Mouse (Mus musculus): ENCODE results near the gene Stac. TPM values are rescaled to one million over a fixed set of nuclear protein-coding genes. Genes with fewer than 3 reads are reported as not detected.

The Stac gene
- polyA plus RNA-seq, 2 experiments from 2014 or later: not detected

- no peak for ATAC-seq
Measured at GRCm38 (mm10) chr9:111587527-111587926, 102.6 kb downstream of the Stac start.

DNA sequence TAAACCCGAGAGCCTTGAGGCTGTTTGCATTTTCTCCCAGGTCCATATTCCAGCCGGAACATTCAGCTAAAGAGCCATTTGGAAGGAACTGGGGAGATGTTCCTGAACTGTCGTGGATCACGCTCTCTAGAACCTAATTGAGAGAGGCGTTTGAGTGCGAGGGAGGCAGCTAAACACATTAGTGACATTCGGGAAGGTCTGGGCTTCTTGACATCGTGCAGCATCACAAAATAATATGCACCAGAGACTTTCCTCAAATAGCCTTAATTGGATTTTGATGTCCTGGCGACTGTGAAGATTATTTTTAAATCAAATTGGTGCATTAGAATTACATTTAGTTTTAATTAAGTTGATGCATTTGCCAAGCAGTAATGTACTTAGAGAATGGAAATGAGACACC is 111.4 kb downstream of the Stac start:
- no peak for ATAC-seq

DNA sequence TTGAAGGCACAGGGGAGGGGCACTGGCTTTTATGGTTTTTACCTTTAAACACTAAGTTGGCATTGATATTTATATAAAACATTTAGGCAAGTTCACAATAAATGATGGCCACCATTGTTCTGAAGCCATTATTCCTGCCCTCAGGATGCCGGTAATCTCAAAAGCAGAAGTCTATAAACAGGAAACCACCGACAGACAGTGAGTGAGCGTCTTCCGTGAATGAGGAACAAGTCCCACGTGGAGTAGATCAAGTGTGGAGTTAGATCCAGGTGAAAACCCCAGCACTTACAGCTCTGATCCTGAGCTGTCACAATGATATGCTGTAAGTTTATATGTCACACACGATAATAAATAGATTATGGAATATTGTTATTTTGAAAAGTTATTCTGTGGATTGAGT is 112.7 kb downstream of the Stac start:
- no peak for ATAC-seq

DNA sequence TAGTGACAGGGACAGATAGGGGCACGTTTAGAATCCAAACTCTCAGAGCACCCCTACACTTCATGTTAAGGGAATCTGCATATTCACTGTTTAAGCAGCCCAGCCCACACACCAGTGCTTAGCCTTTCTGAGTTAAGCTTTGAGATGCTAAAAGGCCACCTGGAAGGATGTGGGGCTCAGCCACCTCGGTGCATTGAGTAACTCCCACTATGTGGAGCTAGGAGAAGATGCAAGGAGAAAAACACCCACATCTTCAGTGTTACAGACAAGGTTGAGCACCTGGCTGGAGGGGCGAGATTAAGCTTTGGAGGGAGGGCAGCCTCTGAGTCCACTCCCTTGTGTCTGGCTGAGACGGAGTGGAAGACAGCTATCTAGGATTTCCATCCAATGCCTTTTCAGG is 114.3 kb downstream of the Stac start:
- no peak for ATAC-seq

DNA sequence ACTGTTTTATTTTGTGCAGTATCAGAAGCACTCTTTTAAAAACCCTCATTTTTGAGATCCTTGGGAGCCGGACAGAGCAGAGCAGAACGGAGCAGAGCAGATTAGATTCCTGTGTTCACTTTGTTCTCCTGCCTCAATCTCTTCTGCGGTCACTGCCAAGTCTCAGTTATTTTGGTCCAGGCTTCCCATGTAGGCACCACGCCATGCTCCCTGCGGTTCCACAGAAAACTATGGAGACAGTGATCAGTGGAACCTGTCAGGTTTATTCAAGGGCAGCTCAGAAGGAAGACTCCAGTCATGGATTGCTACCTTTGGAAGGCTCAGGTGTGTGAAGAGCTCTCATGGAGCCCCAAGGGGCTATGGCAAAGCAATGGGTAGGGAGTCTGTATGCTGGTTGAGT is 116.3 kb downstream of the Stac start:
- no peak for ATAC-seq

GRCm38 (mm10) chr9:111571619-111572018 is 118.5 kb downstream of the Stac start:
- ATAC-seq: no peak

GRCm38 (mm10) chr9:111564176-111564575 is 126.0 kb downstream of the Stac start:
- no peak for ATAC-seq

GRCm38 (mm10) chr9:111563226-111563625 is 126.9 kb downstream of the Stac start:
- ATAC-seq: no peak

- no peak for ATAC-seq
Measured at GRCm38 (mm10) chr9:111562217-111562988, 127.7 kb downstream of the Stac start.

DNA sequence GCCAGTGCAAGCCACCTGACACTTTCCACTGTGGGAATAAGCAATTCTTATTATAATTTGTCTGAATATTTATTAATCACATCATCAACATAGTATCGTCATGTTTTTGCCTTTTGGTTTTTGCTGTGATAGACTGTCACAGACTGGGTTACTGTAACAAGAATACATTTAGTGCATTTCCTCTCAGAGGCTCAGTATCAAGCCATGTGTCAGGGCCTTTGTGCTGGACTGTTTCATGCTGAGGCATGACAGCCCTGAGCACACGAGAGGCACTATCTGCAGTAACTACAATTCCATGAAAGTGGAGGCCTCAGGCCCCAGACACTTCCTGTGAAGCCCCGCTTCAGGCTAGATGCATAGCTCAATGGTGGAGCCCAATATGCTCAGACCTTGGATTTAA is 133.4 kb downstream of the Stac start:
- ATAC-seq: no peak

DNA sequence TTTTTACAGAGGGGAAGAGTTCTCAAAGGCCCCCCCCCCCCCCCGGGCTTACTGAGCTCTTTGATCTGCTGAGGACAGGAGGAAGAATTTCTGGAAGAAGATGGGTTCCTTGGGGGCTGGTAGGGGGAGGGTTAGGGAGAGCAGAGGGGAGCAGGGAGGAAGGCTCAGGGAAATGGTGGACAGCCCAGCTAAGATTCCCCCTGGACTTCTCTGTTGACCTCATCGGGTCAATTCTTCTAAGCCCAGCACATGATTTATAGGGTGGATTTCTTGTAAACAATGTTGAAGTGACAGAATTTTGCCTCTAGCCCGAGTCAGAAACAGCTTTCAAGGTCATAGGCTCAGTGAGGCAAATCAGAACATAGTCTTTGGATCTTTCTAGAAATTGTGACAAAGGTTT is 137.3 kb downstream of the Stac start:
- ATAC-seq: no peak

DNA sequence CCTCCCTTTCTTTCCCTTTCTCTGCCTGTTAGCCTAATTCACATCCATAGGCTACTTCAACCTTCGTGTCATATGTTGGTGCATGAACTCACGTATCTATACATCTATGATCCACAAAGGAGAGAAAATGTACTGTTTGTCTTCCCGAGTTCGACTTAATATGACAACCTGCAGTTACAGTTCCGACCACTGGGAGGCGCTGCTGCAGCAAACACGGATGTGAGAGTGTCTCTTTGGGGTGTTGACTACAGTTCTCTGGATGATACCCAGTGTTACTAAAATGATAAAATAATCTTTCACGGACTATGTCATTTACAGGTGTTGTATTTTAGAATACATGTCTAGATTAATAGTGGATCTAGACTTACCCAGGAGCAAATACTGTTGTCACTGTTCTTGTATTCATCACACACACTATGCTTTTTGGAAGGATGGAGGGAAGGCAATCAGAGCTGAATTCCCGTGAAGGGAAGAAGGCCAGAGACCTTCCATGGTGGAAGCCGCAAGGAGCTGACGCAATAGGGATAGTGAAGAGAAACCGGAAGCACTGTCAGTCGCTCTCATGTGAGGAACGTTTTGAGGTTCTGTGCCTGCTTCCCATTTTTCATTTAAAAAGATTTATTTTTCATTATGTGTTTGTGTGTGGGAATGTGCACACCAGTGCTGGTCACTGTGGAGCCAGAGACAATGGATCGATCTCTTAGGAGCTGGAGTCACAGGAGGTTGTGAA is 138.5 kb downstream of the Stac start:
- ATAC-seq: no peak

DNA sequence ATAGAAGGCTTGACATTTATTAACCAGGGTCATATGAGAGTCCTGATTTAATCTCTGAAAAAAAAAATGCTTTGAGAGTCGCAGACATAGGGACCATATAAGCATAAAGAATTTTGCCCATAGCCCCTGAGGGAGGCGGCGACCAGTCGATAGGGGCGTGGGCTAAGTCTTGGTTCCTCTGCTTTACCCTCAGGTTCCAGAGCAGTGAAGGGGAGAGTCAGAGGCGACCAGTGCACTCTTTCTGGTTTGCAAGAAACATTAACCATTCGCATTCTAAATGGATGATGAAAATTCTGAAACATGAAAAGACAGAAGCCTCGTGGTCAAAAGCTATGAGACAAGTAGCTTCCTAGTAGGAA is 139.2 kb downstream of the Stac start:
- ATAC-seq: no peak

DNA sequence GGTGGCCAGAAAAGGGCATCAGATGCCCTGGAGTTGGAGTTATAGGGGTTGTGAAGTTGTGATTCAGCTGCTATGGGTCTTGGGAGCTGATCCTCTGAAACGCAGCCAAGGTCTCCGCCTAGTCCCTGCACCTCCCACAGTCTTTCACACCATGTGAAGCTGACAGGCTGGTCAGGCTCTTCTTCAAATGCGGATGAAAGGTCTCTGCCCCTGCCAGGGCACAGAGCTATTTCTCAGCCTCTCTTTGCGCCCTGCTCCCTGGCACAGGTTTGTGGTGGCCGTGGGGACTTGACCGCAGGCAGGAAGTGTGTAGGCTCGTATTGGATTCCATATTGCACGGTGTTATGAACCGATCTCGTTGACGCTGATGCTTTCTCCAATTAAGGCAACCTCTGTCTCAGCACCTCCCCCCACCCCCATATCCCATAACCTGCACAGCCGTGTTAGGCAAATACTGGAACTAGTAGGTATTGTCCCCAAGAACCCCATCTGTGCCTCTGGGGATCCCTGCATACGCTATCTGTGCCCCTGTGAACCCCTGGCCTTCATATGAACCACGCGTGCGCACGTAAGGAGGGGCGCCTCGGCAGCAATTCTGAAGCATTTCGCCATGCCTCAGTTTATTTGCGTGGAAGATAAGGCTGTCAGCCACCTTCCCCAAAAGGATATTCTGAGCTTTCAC is 139.7 kb downstream of the Stac start:
- no peak for ATAC-seq

DNA sequence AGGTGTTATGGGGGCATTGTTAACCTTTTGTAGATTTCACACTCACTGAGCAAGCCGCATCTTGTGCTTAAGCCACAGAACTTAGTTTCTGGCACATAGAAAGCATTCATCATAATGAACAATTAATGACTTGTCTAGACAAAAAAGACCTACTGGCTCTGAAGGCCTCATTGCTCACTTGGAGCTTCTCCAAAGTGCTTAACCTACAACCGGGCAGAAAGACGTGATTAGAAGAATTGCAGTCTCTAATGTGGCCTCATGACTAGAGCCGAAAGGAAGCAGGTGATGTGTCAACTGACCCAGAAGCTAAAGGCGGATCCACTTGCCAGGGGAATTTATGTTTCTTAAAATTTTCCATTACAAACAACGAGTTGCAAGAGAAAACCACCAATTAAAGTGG is 147.5 kb downstream of the Stac start:
- no peak for ATAC-seq

- no peak for ATAC-seq
Measured at GRCm38 (mm10) chr9:111535445-111536064, 154.6 kb downstream of the Stac start.

GRCm38 (mm10) chr9:111534744-111535423 is 155.3 kb downstream of the Stac start:
- no peak for ATAC-seq

DNA sequence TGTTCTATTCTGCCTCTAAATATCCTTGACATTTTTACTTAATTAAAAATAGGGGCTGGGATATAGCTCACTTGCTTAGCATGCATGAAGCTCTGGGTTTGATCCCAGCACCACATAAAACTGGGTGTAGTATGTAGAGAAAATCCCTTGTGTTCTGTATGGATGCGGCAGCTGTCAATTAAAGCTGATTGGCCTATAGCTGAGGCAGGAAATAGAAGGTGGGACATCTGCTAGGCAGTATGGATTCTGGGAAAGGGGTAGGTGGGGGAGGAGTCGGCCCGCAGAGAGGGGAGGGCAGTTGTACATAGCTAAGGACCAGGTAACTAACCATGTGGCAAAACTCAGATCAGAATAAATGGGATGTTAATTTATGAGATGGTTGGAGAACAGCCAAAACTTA is 166.3 kb downstream of the Stac start:
- ATAC-seq: no peak

DNA sequence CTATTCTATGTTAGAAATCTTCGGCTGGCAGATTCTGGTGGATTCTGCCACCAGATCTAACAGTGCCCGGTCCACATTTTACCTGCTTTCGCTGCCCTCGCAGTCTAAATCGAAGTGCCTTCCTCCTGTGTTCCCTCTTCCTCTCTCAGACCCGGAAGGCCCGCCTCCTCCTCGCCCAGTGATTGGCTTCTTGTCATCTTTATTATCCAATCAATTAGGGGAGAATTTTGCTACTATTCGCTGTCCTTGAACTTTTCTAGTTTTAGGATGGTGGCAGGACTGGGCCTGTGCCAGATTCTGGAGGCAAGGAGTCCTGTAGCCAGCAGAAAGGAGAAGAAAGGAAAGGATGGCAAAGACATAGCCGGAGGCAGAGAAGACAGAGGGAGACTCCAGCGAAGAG is 167.0 kb downstream of the Stac start:
- ATAC-seq: no peak

DNA sequence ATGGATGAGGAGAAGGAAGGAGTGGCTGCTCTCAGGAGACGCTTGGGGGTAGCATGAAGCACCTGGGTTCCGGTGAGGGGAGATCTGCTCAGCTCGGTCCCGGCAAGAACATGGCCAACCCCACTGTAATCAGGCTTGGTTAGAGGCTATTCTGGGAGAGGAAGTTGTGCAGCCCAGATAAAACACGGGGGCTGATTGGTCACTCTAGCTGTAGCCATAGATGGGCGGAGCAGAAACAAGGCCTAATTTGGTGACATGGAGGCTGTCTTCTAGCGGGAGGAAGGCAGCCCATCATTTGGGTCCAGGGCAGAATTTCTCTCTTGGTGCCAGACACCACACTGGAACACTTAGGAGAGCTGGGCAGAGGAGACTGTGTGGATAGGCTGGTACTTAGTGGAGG is 167.9 kb downstream of the Stac start:
- ATAC-seq: no peak

- no peak for ATAC-seq
Measured at GRCm38 (mm10) chr9:111515536-111515935, 174.6 kb downstream of the Stac start.

DNA sequence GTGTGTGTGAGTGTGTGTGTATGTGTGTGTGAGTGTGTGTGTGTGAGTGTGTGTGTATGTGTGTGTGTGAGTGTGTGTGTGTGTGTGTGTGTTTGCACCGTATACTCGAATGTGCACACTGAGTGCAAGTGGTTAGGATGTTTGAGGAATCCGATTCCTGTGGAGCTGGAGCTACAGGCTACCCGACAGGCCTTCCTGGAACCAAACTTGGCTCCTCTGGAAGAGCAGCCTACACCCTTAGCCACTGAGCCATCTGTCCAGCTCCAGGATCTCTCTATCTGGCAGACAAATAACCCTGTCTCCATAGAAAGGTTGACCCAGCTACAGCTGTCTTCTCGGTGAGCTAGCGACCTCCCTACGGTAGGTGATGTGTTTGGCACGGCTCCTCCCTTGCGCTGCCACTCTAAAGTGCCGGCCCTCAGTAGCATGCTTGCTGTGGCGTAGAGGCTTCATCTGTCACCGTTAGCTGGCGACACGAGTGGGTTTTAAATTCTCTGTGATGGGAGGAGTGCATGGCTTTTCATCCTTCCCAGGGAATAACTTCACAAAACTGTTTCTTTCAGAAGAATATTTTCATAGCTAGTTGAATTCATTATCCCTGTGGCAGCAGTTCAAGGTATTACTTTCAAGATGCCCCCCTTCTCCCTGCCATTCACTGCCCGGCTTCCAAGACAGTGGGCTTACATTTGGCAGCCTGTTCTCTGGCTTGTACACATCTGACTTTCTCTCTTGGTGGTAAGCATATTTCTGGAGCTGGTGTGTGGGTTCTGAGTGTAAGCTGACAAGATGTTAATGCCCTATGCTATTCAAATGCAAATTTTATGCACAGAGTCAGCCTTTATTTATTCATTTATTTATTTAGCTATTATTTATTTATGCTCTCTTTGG is 175.3 kb downstream of the Stac start:
- no peak for ATAC-seq

All from CD4-positive, CD25-positive, alpha-beta regulatory T cell, adult 4 months (primary cell).